Mouse (Mus musculus): Measurements from ENCODE around the gene Rab44.
A peak's percentile ranks its signal among the peaks of the same experiment; 100 is the strongest.

GRCm38 (mm10) chr17:29159743-29160455 is 46.0 kb downstream of the Rab44 start:
- TF ChIP-seq CTCF (IDR thresholded peaks at IDR 0.05; ENCODE audit: low read depth, low read length) (no peak), EP300 (IDR thresholded peaks at IDR 0.05; ENCODE audit: insufficient read depth, low read depth, low read length) (0 out of 2 replicates have a peak, but pooled peaks have one; percentile 57)

Data from ES-Bruce4 (cell line).